Mouse (Mus musculus) liver, embryonic 15.5 days (tissue): Measurements from ENCODE around the gene Hebp1. TPM values are rescaled to one million over a fixed set of nuclear protein-coding genes. Genes with fewer than 3 reads are reported as not detected.

Experiments used
- ATAC-seq: fragments of 200-750 bp; cut with Nextera tagmentation; 2 replicates; pipeline ENCODE4 v1.8.0; 2017; ENCODE audit warnings: moderate number of reproducible peaks, mild to moderate bottlenecking, moderate library complexity; ENCODE audit not compliant: insufficient read depth
- H3K27ac ChIP-seq: fragments of 300-500 bp; sonication (generic); replicated peaks from 2 replicates; pipeline ENCODE4 v1.5.1; 2015; ENCODE audit warnings: mild to moderate bottlenecking, inconsistent platforms
- H3K27me3 ChIP-seq: fragments of 300-500 bp; sonication (generic); 2 replicates; pipeline ENCODE4 v1.6.1; 2015; ENCODE audit warnings: mild to moderate bottlenecking, inconsistent platforms
- H3K36me3 ChIP-seq: fragments of 300-500 bp; sonication (generic); replicated peaks from 2 replicates; pipeline ENCODE4 v1.6.1; 2015; ENCODE audit warnings: moderate library complexity, mild to moderate bottlenecking, inconsistent platforms
- H3K4me1 ChIP-seq: fragments of 300-500 bp; sonication (generic); replicated peaks from 2 replicates; pipeline ENCODE4 v1.6.1; 2015; ENCODE audit warnings: inconsistent platforms
- H3K4me2 ChIP-seq: fragments of 300-500 bp; sonication (generic); 2 replicates; pipeline ENCODE4 v1.6.1; 2015; ENCODE audit warnings: moderate library complexity, mild to moderate bottlenecking, inconsistent platforms
- H3K4me3 ChIP-seq: fragments of 300-500 bp; sonication (generic); replicated peaks from 2 replicates; pipeline ENCODE4 v1.5.1; 2015; ENCODE audit warnings: mild to moderate bottlenecking, inconsistent platforms
- H3K9ac ChIP-seq: fragments of 300-500 bp; sonication (generic); 2 replicates; pipeline ENCODE4 v1.6.1; 2015; ENCODE audit warnings: moderate library complexity, mild to moderate bottlenecking, inconsistent platforms
- H3K9me3 ChIP-seq: fragments of 300-500 bp; sonication (generic); replicated peaks from 2 replicates; pipeline ENCODE4 v1.6.1; 2016; ENCODE audit warnings: inconsistent platforms
- WGBS: fragments of 180-500 bp; shearing (Covaris S2); methylation state at CpG from one replicate; pipeline ENCODE4 v1.1.7; 2015; ENCODE audit warnings: mixed read lengths; ENCODE audit not compliant: insufficient replicate concordance; 5-methylcytosine and 5-hydroxymethylcytosine counted together
- polyA plus RNA-seq: library from polyadenylated mRNA; unstranded; fragments of >200 nt; fragmentation: Nextera tagmentation; extraction: Ambion mirVana; gene quantifications from 2 replicates; pipeline ENCODE4 v1.2.1, GENCODE M21; 2015

Gene Hebp1
- polyA plus RNA-seq: 116 and 117 TPM in 2 replicates

DNA sequence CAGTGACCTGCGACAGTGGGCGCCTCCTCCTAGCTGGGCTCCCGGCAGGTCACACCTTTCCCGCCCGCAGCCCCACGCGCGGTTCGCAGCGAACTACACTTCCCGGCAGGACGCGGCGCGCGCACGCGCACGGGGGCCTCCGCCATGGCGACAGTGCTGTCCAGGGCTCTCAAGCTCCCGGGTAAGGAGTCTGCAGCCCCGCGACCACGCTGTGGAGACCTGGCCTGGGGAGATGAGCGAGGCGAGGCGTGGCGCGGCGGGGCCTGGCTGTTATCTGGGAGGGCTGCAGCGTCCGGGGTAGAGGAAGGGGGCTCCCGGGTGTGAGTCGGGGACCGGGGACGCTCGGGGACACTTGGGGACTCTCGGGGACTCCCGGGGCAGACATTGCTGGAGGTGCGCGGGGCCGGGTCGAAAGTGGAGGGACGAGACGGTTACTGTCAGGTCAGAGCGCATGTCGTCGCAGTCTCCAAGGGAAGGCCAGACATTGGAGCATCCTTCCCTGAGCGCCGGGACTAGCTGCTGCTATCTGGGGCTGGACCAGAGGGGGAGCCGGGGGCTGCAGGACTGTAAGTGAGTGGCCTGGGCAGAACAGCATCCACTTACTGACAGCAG is at the start of gene Hebp1, which contains the start of gene Fam234b:
Hebp1 (minus strand) TSS at position 102 of the 612 bp plus-strand sequence.
Fam234b (plus strand) TSS at position 57 of the 612 bp plus-strand sequence.
- Histone ChIP-seq H3K9me3 (no peaks in the 10 kb centered on the region), H3K4me3 (peak within 1 kb of the TSS; percentile 93), H3K9ac (peak within 1 kb of the TSS; percentile 97), H3K4me2 (peak within 1 kb of the TSS; percentile 73), H3K27ac (peak within 1 kb of the TSS; percentile 96), H3K4me1 (peaks cover 67% of the 10 kb centered on the region), H3K36me3 (peaks cover 24% of the 10 kb centered on the region), H3K27me3 (no peaks in the 10 kb centered on the region)
- WGBS: under 1% methylated on average over 52 of the region's 52 CpGs
- ATAC-seq: peak; percentile 80

DNA sequence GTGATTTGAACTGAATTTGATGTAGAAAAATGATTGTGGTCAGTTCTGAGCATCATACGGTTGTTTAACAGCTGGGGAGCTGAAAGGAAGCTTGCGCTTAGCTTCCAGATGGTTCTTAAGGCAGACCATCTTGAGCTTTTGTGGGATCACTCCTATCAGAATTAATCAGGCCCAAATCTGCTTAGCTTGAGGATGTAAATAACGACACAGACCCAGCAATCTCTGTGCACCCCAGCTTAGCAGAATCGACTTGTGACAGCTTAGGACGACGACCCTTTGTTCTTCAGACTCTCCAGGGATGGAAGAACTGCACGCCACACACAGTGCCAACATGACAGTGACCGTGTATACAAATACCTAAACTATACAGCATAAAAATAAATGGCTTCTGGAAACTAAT is 47.8 kb upstream of the Hebp1 start:
- no peaks in the 10 kb centered on the region for H3K9me3 ChIP-seq
- peaks cover 22% of the 10 kb centered on the region for H3K27me3 ChIP-seq
- no peak overlapping the region for H3K9ac ChIP-seq
- no peak overlapping the region for H3K4me2 ChIP-seq
- peaks cover 4% of the 10 kb centered on the region; the same call in 1 of the 2 replicates for H3K4me1 ChIP-seq
- no peak overlapping the region for H3K4me3 ChIP-seq
- H3K36me3 ChIP-seq: no peaks in the 10 kb centered on the region
- ATAC-seq: no peak
- WGBS: 60% methylated on average over 8 of the region's 8 CpGs
- no peak overlapping the region for H3K27ac ChIP-seq

DNA sequence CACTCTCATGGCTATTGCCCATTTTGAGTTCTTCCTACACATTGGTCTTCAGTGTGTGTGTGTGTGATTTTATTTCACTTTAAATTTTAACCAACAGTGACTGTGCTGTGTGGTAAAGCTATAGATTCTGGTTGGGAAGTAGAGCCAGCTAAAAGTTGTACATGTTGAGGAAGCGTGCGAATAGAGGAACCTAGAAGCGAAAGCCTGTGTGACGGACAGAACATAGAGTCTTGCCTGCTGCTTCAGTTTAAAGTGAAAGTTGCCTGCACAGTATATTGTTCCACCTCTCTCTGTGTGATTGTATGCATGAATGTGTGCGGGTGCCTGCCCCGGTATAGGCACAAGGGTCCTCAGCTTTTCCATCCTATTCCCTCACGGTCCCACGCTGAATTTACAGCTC is 42.5 kb upstream of the Hebp1 start:
- no peaks in the 10 kb centered on the region for H3K27me3 ChIP-seq
- peaks cover 18% of the 10 kb centered on the region for H3K36me3 ChIP-seq
- H3K9ac ChIP-seq: no peak overlapping the region
- H3K4me2 ChIP-seq: no peak overlapping the region
- no peak overlapping the region for H3K4me3 ChIP-seq
- ATAC-seq: no peak
- H3K9me3 ChIP-seq: no peaks in the 10 kb centered on the region
- 80% methylated on average over 8 of the region's 8 CpGs for WGBS
- H3K4me1 ChIP-seq: peaks cover 11% of the 10 kb centered on the region; the same call in 1 of the 2 replicates
- no peak overlapping the region for H3K27ac ChIP-seq

DNA sequence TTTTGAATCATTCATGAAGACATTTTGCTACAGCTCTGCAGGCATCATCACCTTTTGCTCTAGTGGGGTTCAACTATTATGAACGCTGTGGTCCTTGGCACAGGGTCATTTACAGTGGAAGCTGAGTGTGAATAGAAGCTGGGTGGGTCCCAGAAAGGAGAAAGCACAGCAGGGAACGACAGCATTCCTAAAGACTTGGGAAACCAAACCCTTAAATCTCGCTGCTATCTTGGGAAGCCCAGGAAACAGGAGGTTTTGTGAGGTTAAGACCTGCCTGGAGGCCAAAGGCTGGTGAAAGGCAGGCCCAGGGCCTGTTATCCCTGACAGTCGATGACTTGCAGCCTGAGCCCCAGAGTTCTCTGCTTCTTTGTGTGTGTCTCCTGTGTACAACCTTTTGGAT is 40.4 kb upstream of the Hebp1 start:
- ATAC-seq: no peak
- Histone ChIP-seq H3K27me3 (no peaks in the 10 kb centered on the region), H3K27ac (no peak overlapping the region), H3K4me2 (no peak overlapping the region), H3K9ac (no peak overlapping the region), H3K4me3 (no peak overlapping the region), H3K36me3 (peaks cover 40% of the 10 kb centered on the region), H3K4me1 (peaks cover 11% of the 10 kb centered on the region; the same call in 1 of the 2 replicates), H3K9me3 (no peaks in the 10 kb centered on the region)
- WGBS: 63% methylated on average over 4 of the region's 4 CpGs

DNA sequence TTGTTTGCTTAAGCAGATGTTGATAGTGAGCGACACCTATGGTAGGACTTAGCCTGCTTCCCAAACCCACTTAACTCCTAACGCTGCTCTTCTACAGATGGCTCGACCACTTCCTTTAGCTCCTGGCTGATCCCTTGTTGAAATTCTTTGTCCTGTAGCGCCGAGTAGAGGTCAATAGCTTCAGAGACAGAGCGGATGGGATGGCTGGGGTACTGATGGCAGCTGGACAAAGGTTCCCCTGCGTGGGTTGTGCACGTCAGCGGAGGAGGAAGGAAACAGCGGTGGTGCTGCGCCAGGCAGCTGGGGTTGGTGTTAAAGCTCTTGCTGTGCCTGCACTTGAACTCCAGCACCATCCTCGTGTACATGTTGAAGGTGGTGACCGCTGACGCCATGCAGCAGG is 39.5 kb upstream of the Hebp1 start:
- WGBS: 29% methylated on average over 14 of the region's 14 CpGs
- Histone ChIP-seq H3K4me3 (no peak overlapping the region), H3K9ac (no peak overlapping the region), H3K4me1 (peaks cover 11% of the 10 kb centered on the region; the same call in 1 of the 2 replicates), H3K9me3 (no peaks in the 10 kb centered on the region), H3K4me2 (no peak overlapping the region), H3K27me3 (no peaks in the 10 kb centered on the region), H3K36me3 (peaks cover 49% of the 10 kb centered on the region), H3K27ac (no peak overlapping the region)
- no peak for ATAC-seq

DNA sequence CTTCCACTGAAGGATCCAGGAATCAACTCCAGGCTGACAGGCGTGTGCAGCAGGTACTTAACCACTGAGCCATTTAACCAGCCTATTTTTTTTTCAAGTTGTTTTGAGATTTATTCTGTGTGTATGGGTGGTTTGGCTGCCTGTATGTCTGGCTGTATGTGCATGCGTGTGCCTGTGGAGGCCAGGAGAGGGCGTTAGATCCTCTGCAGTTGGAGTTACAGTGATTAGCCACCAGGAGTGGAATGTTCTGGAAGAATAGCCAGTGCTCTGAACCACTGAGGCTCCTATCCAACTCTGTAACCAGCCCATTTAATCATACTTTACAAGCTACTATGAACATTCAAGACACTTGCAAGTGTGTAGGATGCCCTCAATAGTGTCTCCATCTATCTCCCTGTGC is 38.8 kb upstream of the Hebp1 start:
- Histone ChIP-seq H3K9me3 (no peaks in the 10 kb centered on the region), H3K4me1 (peaks cover 11% of the 10 kb centered on the region; the same call in 1 of the 2 replicates), H3K9ac (no peak overlapping the region), H3K4me2 (no peak overlapping the region), H3K27me3 (no peaks in the 10 kb centered on the region), H3K36me3 (peaks cover 56% of the 10 kb centered on the region), H3K27ac (no peak overlapping the region), H3K4me3 (no peak overlapping the region)
- WGBS: 77% methylated on average over 3 of the region's 3 CpGs
- no peak for ATAC-seq

DNA sequence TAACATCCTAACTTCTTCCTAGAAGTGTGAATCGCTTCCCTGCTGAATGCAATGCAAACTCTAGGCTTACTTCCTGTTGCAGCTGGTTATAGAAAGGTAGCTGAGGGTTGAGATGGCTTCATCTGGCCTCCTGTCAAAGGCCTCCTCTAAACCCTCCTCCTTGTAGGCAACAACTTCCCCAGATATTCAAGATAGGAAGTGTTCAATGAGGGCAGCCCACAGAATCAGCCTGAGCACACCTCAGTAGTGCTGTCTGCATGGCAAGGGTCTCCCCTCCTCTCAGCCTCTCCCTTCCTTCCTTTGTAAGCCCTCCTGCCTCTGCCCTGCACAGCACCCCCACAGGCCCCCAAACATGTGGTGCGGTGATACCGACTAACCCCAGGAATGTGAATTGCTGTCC is 37.9 kb upstream of the Hebp1 start:
- no peak overlapping the region for H3K4me2 ChIP-seq
- H3K27ac ChIP-seq: no peak overlapping the region
- no peaks in the 10 kb centered on the region for H3K27me3 ChIP-seq
- no peaks in the 10 kb centered on the region for H3K9me3 ChIP-seq
- no peak overlapping the region for H3K9ac ChIP-seq
- peaks cover 7% of the 10 kb centered on the region; the same call in 1 of the 2 replicates for H3K4me1 ChIP-seq
- H3K36me3 ChIP-seq: peaks cover 61% of the 10 kb centered on the region
- no peak for ATAC-seq
- 74% methylated on average over 3 of the region's 3 CpGs for WGBS
- H3K4me3 ChIP-seq: no peak overlapping the region

DNA sequence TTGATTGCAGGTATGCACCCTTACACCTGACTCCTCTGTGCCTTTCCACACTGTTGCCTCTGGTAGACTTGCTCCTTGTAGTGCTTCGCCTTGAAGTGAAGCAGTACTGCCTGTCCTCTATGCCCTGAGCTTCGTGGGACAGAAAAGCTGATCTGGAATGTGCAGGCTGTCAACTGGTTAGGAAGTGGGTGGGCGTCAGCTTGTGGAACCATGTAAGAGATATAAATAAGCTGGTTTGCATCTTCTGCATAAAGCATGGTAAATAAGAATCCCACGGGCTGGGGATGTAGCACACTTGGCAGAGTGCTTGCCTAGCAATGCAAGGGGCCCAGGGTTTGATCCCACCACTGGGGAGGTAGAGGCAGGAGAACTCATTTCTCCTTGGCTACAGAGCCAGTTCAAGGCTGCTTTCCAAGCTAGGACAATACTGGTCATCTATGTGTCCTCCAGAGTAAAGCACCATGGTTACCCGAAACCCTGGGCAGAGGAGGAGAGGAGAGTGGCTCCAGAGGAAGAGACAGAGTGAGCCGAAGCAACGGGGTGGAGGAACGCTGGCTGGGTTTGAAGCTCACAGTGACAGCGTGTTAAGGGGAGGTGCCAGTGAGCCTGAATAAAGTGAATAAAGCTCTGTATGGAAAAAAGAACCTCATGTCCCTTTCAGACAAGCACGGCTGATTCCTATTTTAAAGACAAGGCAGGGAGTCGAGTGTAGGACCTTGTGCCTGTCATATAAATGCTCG is 34.8 kb upstream of the Hebp1 start:
- 76% methylated on average over 12 of the region's 12 CpGs for WGBS
- ATAC-seq: no peak
- Histone ChIP-seq H3K27me3 (no peaks in the 10 kb centered on the region), H3K4me3 (no peak overlapping the region), H3K9ac (no peak overlapping the region), H3K4me1 (peaks cover 7% of the 10 kb centered on the region), H3K9me3 (no peaks in the 10 kb centered on the region), H3K4me2 (no peak overlapping the region), H3K36me3 (peaks cover 92% of the 10 kb centered on the region), H3K27ac (no peak overlapping the region)

DNA sequence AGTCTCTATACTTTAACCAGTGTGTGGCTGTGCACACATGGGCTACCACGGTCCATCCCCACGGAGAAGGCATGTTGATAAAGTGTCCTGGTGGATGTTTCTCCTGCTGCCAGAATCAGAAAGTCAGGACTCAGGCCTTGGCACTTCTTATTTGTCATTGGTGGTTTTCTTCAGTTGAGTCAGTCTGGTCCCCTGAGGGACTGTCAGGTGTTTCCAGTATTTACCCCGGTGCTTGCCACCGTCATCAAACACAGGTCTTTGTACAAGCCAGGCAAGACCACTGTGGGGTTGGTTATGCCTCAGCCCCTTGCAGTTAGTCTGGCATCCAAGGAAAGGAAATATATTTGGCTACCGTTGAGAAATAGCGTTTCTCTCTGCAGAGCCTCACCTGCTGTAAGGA is 32.8 kb upstream of the Hebp1 start:
- no peak for ATAC-seq
- Histone ChIP-seq H3K4me1 (no peaks in the 10 kb centered on the region; the same call in none of the 2 replicates), H3K4me3 (no peak overlapping the region), H3K9ac (no peak overlapping the region), H3K36me3 (peaks cover 94% of the 10 kb centered on the region), H3K27me3 (no peaks in the 10 kb centered on the region), H3K27ac (no peak overlapping the region), H3K9me3 (no peaks in the 10 kb centered on the region), H3K4me2 (no peak overlapping the region)
- WGBS: 89% methylated on average over 6 of the region's 6 CpGs

DNA sequence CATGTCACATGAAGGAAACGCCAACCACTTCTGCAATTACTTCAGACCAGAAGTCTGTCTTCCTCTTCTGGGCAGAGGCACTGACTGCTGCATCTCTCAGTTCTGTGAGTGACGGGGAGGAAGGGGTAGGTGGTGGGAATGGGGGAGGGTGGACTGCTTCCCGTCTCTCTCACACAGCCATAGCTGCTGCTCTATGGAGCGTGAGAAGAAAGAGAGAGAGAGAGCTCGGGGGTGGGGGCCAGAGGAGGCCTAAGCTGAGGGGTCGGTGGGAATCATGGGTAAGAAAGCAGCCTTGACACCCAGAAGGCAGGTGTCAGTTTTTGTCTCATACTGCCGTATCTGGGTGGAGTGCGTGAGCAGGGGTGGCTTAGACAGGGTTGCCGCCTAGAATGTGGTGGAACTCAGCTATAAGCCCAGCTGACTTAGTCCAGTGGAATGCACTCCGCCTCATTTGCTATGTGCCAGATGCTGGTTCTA is 30.7 kb upstream of the Hebp1 start:
- no peak overlapping the region for H3K4me3 ChIP-seq
- peak; percentile 53; the same call in 1 of the 2 replicates for ATAC-seq
- no peak overlapping the region; the same call in 1 of the 2 replicates for H3K27ac ChIP-seq
- no peaks in the 10 kb centered on the region; the same call in none of the 2 replicates for H3K4me1 ChIP-seq
- no peaks in the 10 kb centered on the region for H3K27me3 ChIP-seq
- H3K9me3 ChIP-seq: no peaks in the 10 kb centered on the region
- peaks cover 85% of the 10 kb centered on the region for H3K36me3 ChIP-seq
- no peak overlapping the region for H3K9ac ChIP-seq
- WGBS: 42% methylated on average over 10 of the region's 10 CpGs
- no peak overlapping the region for H3K4me2 ChIP-seq

DNA sequence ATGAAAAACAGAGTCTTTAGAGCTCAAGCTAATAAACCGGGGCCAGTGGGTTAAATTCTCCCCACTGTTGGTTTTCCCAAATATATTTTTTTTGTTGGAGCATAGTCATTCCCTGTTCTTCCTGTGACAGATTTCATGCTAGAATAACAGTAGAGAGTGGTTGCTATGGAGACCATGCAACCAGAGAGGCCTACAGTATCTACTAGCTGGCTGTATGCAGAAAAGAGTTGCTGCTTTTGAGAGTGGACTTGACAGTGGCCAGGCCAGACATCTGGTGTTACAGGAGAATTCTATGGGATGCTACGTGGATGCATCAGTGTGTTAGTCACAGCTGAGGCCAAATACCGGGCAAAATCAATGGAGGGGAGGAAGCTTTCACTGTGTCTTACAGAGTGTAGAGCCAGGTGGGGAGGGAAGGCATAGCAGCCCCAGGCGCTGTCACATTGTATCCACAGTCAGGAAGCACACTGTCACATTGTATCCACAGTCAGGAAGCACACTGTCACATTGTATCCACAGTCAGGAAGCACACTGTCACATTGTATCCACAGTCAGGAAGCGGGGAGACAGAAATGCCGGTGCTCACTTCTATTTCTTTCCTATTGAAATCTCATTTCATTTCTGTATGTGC is 26.1 kb upstream of the Hebp1 start:
- no peaks in the 10 kb centered on the region for H3K27me3 ChIP-seq
- no peak for ATAC-seq
- H3K4me2 ChIP-seq: no peak overlapping the region
- 66% methylated on average over 6 of the region's 6 CpGs for WGBS
- H3K9me3 ChIP-seq: no peaks in the 10 kb centered on the region
- H3K9ac ChIP-seq: no peak overlapping the region
- no peak overlapping the region for H3K27ac ChIP-seq
- no peak overlapping the region for H3K4me3 ChIP-seq
- H3K36me3 ChIP-seq: peaks cover 89% of the 10 kb centered on the region
- H3K4me1 ChIP-seq: no peaks in the 10 kb centered on the region; the same call in none of the 2 replicates
